Mouse (Mus musculus) hematopoietic stem cell, adult 5-6 weeks (primary cell): ENCODE data around the gene Pcgf6. TPM values are rescaled to one million over a fixed set of nuclear protein-coding genes. Genes with fewer than 3 reads are reported as not detected.

Experiments used
- ATAC-seq, 2 experiments: fragments of 125-278 bp in 1 of 2; replicated peaks in 1 of 2; 2 replicates each; pipeline ENCODE4 v1.8.0; 2016 to 2017; ENCODE audit warnings: inconsistent platforms in 2 of 2, mild to moderate bottlenecking in 2 of 2, moderate number of reproducible peaks in 2 of 2, low read depth in 1 of 2, moderate TSS enrichment in 1 of 2; ENCODE audit not compliant: low FRiP score in 2 of 2, poor library complexity in 2 of 2, severe bottlenecking in 2 of 2, insufficient read depth in 1 of 2, low TSS enrichment in 1 of 2
- total RNA-seq: library from RNA; stranded (forward); fragments of 172-1452, 232-1000 nt; gene quantifications from 2 replicates; pipeline ENCODE4 v1.2.3, GENCODE M21; 2017

Pcgf6 gene
- total RNA-seq = 19.8 and 20.0 TPM in 2 replicates

DNA sequence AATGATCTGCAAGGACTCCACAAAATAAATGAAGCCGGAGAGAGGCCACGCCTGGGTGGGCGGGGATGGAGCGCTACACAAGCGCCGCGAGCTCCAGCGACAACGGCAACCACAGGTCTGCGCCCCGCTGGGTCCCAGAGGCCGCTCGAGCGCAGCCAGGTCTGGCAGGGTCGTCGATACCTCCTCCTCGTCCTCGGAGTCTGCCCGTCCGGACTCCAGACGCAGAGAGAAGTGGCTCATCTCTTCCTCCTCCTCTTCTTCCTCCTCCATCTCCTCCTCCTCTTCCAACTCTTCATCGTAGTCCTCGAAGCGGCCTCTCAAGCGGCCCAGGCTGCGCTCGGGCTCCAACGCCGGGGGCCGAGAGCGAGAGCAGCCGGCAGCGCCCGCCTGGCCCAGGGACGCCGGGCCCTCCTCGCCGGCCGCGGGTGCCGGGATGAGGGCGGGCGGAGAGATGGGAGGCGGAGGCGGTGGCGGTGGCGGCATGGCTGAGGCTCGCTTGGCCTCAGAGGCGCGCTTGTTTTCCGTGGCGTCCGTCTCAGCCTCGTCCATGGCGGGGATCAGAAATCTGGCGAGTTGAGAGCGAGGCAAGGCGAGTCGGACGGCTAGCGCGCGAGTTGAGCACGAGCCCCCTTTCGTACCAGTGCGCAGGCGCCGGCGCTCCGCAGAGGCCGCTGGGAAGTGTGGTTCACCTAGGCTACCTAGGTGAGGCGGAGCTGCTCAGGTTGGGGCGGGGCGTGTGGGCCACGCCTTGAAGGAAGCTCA is at the start of gene Pcgf6:
Gene Pcgf6 (minus strand): TSS at position 636 of the 762 bp plus-strand sequence.
- ATAC-seq = peak; percentile 86 to 87

DNA sequence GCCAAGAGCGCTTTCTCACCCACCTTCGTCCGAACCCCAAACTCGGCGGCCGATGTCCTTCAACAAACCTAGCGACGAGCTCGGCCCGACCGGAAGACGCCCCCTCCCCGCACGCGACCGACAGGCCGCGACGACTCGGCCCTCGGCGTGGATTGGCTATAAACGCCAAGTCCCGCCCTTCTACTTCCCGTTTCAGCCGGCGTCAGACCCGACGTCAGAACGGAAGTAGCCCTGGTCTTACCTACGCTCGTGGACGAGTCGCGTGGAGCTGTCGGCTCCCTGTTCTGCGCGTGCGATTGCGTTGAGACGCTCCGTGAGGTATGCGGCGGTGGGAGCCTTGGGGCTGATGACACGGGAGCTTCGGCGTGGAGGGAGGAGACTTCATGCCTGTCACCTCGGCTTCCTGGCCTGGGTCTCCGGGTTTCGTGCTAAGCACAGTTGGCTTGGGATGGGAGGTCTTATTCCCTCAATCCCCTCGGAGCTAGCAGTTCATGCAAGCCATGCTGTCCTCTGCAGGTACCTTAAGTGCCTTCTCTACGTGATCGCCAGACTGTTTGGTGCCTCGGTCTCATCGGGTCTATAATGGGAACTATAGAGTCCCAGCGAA is 39.9 kb upstream of the Pcgf6 start, which contains the start of the genes Usmg5 and Pdcd11:
Gene Usmg5 (minus strand): TSS at position 98 of the 607 bp plus-strand sequence.
Gene Pdcd11 (plus strand): TSS at position 219 of the 607 bp plus-strand sequence.
- ATAC-seq = peak; percentile 99

DNA sequence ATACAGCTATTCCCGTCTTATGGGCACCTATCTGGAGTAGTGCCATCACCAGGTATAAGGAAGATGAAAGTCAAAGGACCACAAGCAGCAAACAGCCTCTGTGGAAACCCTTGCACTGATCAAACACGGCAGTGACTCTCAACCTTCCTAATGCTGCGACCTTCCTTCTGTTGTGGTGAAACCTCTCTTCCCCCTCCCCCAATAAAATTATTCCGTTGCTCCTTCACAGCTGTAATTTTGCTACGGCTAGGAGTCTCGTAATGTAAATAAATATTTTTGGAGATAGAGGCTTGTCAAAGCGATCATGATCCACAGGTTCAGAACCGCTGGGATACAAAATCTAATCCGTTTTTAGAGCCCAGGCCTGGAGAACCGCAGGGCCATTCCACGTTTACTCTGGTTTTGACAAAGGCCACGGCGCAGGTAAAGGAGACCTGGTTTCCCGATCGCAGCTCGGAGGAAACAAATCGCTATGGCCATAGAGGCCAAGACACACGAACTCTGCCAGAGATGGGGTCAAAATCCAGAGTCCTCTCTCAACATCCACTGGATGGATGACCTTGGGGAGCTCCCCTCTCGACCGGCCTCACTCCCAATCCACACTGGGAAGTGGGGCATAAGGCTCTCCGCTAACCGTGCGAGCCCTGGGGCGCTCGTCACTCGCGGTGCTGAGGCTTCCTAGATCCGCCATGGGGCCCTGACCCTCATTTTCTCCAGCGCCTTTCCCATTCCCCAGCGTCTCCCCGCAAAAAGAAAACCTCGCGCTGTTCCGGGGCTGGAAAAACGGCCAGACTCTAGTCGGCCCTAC is 39.2 kb upstream of the Pcgf6 start:
- ATAC-seq = peak; percentile 23 to 31; a peak in 2 of 4 replicates

DNA sequence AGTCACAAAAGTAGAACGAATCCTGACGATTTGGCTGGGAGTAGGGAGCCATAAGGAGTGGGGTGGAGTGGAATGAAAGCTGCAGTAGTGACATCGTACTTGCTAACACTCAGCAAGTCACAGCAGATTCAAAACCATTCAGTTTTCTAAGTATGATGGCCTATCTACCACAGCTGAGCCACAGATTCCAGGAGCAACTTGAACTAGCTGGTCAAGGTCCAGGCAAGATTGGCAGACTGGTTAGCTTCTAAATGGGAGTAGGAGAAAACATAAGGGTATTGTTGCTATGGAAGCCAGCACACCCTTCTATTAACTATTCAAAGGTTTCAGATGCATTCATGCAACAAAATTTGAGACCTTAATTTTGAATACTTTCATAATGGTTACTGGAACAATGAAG is 37.5 kb upstream of the Pcgf6 start:
- ATAC-seq = no peak

DNA sequence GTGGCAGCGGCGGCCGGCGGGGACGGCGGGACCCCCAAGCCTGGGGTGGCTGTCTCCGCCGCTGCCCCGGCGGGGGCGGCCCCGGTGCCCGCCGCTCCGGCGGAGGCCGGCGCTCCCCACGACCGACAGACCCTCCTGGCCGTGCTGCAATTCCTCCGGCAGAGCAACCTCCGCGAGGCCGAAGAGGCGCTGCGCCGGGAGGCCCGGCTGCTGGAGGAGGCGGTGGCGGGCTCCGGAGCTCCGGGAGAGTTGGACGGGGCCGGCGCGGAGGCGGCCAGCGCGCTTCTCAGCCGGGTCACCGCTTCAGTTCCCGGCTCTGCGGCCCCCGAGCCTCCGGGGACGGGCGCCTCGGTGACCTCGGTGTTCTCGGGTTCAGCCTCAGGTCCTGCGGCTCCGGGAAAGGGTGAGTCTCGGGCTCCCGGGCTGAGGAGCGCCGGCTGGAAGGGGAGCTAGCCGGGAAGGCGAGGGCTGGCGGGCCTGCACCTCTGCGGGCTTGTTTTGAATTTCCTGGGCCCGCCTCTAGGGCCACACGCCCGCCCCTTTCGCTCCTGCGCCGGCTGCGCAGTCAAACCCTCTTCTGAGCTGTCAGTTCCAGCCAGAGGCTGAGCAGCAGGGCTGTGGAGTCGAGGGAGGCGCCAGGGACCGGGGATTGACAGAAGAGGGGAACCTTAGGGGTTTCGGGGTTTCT is 17.4 kb upstream of the Pcgf6 start:
- ATAC-seq = peak; percentile 94 to 97

DNA sequence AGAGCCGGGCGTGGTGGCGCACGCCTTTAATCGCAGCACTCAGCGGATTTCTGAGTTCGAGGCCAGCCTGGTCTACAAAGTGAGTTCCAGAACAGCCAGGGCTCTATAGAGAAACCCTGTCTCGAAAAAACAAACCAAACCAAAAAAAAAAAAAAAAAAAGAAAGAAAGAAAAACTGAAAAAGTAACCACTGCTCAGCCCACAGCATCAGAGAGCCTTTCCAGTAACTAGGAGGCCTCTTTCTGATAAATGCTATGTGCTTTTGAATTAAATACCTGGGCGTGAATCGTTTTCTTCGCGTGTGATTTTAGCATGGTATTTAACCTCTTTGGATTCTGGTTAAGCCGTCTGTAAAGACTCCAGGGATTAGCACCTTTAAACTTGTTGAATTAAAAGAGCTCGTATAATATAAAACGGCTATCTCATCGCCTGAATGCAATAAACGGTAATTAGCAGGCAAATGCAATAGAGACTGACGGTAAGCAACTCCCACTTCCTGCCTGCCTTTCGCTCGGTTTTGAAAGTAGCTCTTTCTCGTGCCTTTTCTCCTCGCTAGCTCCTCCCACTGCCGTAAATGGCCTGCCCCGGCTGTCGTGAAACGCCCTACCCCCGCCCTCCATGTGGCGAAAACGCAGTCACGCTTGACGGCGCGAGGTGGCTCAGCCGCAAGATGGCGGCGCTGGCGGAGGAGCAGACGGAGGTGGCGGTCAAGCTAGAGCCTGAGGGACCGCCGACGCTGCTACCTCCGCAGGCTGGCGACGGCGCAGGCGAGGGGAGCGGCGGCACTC is 16.6 kb upstream of the Pcgf6 start, which contains the start of gene Taf5:
Gene Taf5 (plus strand): TSS at position 651 of the 787 bp plus-strand sequence.
- ATAC-seq = peak; percentile 88 to 92

DNA sequence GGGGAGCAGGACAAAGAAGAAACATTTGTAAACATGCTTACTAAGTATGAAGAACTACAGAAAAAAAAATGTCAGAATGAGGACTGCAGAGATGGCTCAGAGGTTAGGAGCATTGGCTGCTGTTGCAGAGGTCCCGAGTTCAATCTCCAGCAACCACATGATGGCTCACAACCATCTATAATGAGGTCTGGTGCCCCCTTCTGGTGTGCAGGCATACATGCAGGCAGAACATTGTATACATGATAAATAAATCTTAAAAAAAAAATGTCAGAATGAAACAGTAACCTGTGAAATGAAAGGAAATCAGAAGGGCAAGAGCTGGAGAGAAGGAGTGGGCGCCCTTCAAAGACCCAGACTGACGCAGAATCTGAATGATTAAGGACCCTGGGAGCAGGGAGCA is 15.2 kb upstream of the Pcgf6 start:
- ATAC-seq = no peak

DNA sequence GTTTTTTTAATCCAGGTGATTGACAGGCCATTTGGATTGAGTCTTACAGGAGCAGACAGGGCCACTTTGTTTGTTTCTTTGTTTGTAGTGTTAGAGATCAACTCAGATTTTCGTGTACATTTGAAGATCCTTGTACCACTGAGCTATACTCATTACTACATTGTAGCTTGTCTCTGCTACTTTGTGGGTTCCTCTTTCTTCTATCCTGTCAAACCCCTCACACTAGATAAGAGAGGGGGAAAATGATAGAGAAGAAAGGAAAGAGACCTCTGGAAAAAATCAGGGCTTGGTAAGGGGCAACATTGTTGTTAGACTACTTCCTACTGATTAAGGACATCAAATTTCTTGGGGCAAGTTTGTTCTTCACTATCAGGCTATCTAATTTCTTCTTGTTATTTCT is 7.0 kb upstream of the Pcgf6 start:
- no peak for ATAC-seq

DNA sequence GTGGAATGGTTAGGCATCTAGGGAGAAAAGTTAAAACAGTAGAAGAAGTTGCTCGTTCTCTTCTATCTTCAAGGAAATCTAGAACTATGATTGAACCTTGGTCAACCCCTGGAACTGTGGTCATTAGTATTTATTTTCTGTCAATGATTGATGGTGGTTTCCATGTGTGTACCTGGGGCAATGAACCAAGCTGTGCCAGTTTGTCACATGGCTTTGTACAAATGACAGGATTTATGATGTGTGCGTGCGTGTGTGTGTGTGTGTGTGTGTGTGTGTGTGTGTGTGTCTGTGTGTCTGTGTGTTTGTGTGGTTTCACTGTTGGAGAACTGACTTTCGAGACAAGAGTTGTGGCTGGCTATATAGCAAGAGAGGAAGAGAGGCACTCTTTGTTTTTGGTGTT is 2.8 kb upstream of the Pcgf6 start:
- no peak for ATAC-seq

DNA sequence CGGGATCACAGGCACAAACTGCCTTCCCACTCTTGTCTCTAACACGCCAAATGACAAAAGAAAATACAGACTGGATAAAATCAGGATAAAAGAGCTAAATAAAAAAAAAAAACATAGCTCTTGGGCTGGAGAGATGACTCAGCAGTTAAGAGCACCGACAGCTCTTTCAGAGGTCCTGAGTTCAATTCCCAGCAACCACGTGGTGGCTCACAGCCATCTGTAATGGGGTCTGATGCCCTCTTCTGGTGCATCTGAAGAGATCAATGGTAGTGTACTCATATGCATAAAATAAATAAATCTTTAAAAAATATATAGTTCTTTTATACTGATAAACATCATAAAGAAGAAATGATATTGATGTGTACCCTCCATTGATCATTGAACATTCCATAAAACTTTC is 2.2 kb upstream of the Pcgf6 start:
- no peak for ATAC-seq

DNA sequence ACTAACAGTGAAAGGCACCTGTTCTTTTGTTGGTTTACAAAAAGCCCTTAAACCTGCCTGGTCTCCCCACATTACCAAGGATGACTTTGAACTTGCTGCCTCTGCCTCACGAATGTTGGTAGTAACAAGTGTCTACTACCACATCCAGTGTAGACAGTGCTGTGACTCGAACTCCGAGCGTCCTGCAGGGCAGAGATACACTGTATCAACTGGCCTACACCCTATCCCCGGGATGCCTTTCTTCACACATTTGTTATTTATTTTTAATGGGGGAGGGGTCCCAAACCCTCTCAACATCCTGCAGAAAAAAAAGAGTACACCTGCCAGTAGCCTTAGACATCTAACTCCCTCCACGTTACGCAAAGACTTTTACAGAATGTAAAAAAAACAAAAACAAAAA is 866 bp downstream of the Pcgf6 start:
- no peak for ATAC-seq

DNA sequence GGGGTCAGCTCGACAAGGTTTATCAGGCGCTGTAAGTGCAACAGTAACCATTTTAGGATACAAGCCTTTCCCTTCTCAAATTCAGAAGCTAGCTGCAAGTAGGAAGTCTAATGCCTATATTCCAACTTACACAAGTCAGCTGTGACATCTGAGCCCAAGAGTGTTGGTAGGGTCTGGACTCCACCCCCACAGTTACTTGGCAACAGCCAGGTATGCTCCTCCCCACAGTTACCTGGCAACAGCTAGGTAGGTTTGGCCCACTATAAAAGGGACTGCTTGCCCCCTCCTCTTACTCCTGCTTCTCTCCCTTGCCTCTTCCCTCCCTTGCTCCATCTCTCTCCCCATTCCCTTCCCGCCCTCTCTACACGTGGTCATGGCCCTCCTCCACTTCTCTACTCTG is 1.6 kb downstream of the Pcgf6 start:
- ATAC-seq = no peak

DNA sequence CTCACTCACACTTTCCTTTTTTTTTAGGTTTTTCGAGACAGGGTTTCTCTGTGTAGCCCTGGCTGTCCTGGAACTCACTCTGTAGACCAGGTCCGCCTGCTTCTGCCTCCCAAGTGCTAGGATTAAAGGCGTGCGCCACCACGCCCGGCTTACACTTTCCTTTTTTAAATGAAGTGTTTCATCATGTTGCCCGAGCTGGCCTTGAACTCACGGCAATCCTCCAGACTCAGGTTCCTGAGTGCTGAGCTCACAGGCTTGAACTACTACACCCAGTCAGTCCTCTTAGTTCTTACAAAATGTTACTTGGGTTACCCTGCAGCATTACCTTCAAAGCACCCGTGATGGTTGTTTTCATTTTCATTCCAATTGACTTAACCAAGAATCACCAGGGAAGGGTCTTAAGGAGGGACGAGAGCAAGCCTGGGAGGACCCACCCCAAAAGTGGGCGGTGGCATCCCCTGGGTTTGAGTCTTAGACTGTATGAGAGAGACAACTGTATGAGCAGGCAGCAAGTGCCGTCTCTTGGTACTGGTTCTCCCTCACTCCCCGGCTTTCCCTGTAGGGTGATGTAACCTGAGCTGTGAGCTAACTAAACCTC is 3.4 kb downstream of the Pcgf6 start:
- ATAC-seq = no peak

DNA sequence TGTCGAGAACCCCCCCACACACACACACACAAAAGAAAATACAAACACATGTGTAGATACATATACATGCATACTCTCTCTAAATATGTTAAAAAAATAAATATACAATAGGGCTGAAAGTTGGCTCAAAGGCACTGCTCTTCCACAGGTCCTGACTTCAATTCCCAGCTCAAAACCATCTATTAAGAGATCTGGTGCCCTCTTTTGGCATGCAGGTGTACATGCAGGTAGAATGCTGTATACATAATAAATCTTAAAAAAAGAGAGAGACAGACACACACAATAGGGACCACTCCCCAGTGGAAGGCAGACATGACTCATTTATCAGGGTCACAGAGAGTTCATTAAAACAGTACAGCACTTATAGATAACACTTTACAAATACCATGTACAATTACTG is 4.4 kb downstream of the Pcgf6 start:
- ATAC-seq = no peak

DNA sequence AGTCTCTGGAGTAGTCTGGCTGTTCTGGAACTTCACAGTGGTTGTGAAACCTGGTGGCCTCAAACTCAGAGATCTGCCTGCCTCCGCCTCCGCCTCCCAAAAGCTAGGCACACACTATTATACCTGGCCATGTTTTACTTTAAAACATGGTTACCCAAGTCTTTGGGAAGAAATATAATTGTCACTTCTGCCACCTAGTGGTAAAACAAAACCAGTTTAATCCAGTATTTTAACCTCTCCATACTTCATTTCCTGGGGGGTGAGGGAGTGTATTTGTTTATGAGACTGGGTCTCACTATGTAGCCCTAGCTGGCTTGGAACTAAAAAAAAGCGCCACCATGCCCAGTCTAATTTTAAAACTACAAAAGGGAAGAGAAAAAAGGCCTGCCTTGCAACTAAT is 7.1 kb downstream of the Pcgf6 start:
- ATAC-seq = no peak; a peak in 1 of 4 replicates

DNA sequence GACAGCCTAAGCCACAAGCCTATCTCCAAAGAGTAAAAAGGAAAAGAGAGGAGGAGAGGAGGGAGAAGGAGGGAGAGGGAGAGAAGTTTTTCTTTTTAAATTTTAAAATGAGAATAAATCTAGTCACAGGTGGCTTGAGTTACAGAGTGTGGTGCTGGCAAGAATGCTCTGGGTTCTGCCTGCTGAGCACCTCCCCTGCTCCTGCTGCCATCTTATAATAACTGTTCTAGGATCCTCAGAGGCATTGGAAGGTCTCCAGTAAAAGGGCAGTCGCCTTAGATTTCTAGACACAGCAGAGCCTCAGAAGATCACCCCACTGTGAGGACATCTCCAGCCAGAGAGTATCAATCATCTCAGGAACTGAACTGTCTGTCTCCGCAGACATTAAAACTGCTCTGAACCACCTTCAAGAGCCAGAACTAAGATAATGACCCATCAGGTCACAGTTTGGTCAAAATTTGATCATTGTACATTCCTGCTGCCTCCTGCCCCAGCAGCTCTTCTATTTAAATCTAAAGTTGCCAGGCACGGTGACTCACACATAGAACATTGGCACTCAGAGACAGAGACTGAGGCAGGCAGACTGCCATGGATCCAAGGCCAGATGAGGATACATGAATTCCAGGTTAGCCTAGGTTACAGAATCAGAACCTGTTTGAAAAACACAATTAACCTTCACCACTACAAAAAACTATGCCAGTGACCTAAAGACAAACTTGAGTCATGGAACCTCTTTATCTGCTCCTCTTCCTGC is 9.8 kb downstream of the Pcgf6 start:
- ATAC-seq = no peak
